Mouse (Mus musculus): ENCODE results near the gene Swap70.

GRCm38 (mm10) chr7:110242290-110242581 lies 20.7 kb downstream of the Swap70 start:
- no peak for TF ChIP-seq POLR2A (IDR thresholded peaks at IDR 0.05; ENCODE audit: insufficient read depth, low read depth, low read length)
- no peak for TF ChIP-seq CTCF (IDR thresholded peaks at IDR 0.05)

Data from heart, adult 2 months (tissue).